Mouse (Mus musculus) cerebral cortex, adult 2 months (tissue): ENCODE results near the gene Vav3.

Source experiments
- WGBS: fragments of 180-500 bp; shearing (Covaris S2); methylation state at CpG from one replicate; pipeline ENCODE4 v1.1.7; 2018; 5-methylcytosine and 5-hydroxymethylcytosine counted together

The Vav3 gene

DNA sequence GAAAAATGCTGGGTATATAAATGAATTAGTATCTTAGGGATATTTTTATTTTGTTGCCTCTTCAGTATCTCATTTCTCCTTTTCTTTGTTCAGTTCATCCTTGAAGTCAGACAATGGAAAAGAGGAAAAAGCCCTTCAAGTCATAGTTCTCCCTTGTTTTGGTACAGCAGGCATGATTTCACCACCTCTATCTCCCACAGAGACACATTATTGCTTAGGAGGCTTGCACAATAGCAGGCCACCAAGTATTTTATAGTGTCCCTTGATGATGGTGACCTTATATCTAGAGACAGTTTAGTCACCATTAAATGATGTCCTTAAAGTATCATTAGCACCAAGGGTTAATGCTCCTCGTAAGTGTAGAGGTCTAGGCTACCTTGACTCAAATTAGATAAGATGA, 171.4 kb downstream of the Vav3 start:
- WGBS: 97% methylated on average over 1 of the region's 1 CpGs

DNA sequence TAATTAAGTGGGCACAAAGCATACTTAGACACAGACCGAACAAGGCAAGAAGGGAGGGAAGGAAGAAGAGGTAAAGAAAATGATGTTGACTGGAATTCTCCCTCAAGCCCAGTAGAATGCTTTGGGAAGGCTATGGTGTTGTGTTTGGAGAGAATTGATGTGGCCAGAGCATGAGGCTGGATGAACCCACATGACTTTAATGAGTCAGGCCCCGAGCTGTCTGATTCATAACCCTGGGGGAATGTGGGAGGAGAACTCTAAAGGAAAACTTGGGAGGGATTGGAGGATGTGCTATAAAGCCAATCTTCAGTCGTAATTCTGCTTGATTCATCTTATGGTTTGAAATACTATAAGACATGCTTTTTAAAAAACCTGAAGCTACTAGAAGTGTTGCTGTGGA, 175.0 kb downstream of the Vav3 start:
- WGBS: 70% methylated on average over 3 of the region's 3 CpGs

DNA sequence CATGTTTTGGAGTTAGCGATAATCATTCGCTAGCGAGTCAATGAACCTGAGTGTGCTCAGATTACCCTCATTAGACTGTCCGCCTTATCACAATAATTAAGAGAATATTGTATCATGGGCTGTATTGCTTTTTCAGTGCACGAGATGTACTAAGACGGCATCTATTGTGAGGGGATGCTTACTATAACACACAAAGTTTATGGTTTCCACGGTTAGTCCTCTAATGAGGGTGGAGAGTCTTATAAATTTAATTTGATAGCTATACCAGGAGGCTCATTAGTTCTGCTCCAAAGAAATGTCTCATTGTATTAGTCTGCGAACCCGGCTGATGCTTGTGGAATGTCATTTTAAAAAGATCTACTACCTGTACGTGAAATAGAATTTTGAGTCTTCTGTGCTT, 175.9 kb downstream of the Vav3 start:
- WGBS: 85% methylated on average over 10 of the region's 10 CpGs

DNA sequence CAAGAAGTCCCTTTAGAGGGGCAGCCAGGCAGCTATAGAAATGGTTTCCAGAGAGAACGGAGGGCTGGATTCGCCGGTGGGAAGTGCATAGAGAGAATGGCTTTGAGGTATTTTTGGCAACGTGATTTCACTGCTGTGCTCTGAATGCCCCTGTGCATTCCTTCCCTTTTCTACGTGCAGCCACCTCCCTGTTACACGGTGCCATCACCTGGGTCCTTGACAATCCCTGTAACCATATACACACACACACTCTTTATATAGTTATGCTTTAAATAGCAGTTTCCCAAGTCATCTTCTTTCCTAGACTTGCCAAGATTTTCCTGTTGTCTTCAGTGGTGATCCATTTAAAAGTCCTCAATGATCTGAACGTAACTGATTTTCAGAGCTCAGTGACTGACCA, 181.7 kb downstream of the Vav3 start:
- 51% methylated on average over 7 of the region's 7 CpGs for WGBS

DNA sequence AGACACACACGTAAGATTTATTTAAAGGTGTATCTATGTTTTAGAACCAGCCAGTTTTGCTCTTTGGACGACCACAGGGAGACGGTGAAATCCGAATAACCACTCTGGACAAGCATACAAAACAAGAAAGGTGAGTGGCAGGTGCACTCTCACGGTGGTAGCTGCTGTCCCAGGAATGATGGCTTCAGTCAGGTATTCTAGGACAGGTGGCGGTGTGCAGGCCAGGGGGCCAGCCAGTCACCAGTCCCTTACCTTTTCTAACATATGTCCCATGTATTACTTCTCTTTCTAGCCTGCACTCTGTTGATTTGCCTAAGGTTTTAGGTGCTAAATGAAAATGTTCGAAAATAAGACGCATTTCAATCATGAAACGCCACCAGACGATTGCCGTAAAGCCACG, 185.4 kb downstream of the Vav3 start:
- WGBS: 90% methylated on average over 12 of the region's 12 CpGs

DNA sequence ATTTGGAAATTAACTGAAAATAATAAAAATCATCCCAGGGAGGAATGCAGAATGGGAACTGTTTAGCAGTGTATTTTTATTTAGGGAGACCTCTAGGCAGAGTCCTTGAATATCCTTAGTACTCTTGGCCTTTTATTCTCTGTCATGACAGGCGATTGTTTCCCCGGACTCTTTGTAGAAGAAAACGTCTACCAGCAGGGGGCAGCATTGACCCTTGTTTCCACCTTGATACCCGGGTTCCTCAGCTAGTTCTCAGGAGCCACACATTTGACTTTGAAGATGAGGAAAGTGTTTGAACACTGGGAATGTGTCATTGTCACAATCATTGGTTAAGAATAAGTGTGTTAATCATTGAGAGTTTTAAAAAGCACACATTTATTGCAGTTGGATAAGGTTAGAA, 185.8 kb downstream of the Vav3 start:
- WGBS: 4% methylated on average over 4 of the region's 4 CpGs

- WGBS: 61% methylated on average over 8 of the region's 8 CpGs
Measured at GRCm38 (mm10) chr3:109526651-109527050, 186.2 kb downstream of the Vav3 start.

DNA sequence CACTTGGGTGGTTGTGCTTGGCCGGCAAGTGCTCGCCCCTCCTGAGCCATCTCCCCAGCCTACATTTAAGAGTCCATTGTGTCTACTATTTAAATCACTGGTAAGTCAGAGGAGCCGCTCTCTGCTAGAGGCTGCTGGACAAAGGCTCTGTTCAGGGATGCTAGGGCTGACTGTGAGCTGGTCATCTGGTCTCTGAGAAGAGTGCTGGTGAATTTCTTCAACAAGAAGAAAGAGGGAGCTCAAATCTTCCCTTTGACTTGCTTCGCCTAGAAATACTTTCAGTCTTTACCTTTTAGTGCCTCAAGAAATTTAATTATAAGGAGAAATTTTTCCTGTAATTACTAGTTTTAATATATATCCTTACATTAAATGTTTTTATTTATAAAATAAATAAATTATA, 188.2 kb downstream of the Vav3 start:
- WGBS: 59% methylated on average over 4 of the region's 4 CpGs

GRCm38 (mm10) chr3:109537686-109538085, 197.2 kb downstream of the Vav3 start:
- WGBS: 82% methylated on average over 3 of the region's 3 CpGs

DNA sequence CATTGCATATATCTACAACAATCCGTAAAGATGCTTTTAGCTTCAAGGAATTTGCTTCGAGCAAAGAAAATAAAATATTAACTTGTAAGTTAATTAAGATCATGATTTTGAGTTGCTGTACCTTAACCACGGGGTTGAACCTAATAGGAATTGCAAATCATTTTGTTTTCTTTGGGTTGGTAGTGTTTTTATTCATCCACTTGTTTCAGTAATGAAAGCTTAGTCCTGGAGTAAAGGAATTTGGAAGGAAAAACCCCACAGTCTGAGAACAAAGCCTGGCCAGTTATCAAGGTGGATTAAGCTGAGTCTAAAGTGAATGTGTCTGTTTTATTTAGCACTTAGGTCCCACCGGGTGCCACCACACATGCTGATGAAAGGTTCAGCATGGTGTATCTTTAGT, 199.6 kb downstream of the Vav3 start:
- WGBS: 67% methylated on average over 4 of the region's 4 CpGs

GRCm38 (mm10) chr3:109544476-109545221, 204.2 kb downstream of the Vav3 start:
- 78% methylated on average over 7 of the region's 7 CpGs for whole genome bisulfite sequencing

- WGBS: 72% methylated on average over 2 of the region's 2 CpGs
Measured at GRCm38 (mm10) chr3:109557329-109557728, 216.9 kb downstream of the Vav3 start.

DNA sequence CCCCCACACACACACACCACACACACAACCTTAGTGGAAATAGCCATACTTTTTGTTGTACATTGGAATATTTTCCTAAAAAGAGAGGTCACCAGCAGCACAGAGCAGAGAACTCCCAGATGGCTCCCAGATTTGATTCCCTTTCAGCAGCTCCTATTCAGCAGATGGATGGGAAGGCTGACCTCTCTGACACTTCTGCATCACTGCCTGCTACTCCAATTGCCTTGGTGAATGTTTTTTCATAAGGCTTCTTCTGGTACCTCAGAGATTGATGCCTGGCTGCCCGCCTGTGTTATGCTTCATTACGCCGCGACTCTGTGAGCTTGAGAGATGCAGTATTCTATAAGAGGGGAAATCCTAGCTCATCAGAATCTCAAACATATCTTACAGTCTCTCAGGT, 220.8 kb downstream of the Vav3 start:
- WGBS: 84% methylated on average over 4 of the region's 4 CpGs

DNA sequence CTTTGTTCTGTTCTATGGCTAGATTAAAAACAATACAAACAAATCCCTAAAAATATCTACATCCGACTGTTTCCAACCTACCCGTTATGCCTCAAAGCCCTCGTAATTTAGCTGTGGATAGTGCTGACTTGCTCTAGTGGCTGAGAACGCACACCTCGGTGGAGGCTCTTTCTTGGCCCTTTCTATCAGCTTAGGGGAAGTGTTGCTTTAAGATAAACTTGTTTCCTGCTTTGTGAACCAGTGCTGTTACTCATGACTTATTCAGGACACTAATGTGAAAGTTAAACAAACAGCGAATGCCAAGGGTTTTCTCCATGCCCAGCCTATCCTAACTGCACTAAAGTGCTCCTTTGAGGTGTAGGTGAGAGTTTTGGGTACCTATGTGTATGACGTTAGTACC, 221.3 kb downstream of the Vav3 start:
- 76% methylated on average over 7 of the region's 7 CpGs for WGBS

DNA sequence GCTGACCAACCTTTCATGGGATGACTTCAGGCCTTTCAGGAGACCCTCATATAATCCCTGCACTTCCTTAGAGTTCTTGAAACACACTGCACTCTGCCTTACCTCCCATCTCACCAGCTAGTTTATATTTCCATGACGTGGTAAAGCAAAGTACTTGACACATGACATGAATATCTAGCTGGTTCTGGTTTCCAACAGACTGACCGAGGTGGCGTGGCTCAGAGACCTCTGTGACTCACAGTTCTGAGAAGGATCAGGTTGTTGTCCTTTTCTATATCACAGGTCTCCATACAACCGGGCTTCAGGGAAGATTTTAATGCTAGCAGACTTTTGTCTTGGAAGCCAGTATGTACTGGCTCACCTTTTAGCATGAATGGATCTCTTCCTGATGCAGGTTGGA, 221.8 kb downstream of the Vav3 start:
- 94% methylated on average over 4 of the region's 4 CpGs for WGBS

DNA sequence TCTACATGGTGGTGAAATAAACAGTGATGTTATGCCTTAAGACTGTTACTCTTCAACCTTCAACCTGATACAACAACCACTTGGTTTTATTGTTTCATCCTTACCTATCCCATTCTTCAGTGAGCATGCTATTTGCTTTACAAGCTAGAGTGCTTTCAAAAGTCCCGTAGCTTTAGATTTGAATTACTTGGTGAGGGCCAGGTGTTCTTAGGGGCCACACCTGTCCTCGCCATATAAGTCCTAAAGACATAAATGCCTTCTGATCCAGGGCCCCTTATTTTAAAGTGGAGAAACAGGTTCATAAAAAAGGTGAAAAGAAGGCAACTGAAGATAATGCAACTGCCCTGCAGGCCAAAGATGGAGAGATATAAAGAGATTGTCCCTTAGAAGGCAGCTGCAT, 224.0 kb downstream of the Vav3 start:
- 99% methylated on average over 2 of the region's 2 CpGs for WGBS

DNA sequence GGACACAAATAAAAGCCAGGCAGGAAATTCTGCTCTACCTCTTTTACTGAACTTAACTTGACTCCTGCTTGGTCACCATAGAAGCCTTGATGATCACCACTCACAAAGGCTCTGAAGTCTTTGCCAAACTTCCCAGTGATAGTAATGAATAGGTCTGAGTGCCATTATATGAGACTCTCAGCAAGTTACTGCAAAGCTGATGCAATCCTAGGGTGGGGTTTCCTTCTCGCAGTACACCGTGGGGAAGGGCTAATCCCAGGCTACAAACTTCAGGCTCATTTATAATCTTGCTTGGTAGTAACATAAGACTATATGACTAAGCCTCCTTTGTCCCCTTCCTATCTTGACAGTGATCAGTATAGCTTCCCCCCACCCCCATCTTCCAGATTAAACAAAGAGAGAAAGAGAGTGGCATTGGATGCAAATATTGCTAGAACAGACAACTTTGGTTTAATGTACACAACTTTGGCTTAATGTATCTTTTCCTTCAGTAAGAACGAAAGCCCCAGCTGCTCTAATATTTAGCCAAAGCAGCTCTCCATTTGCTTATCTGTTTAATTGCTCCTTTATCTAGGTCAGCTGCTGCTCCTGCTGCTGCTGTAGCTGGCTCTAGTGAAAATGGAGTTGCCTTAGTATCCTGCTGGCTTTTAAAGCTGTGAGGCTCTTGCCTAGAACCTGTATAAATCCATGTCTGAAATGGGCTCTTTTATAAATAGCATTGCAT, 228.3 kb downstream of the Vav3 start:
- WGBS: 42% methylated on average over 3 of the region's 3 CpGs

GRCm38 (mm10) chr3:109571483-109571882, 231.0 kb downstream of the Vav3 start:
- 73% methylated on average over 1 of the region's 1 CpGs for WGBS

- WGBS: 55% methylated on average over 3 of the region's 3 CpGs
Measured at GRCm38 (mm10) chr3:109572871-109573270, 232.4 kb downstream of the Vav3 start.

- WGBS: 58% methylated on average over 10 of the region's 10 CpGs
Measured at GRCm38 (mm10) chr3:109573549-109574146, 233.2 kb downstream of the Vav3 start.

DNA sequence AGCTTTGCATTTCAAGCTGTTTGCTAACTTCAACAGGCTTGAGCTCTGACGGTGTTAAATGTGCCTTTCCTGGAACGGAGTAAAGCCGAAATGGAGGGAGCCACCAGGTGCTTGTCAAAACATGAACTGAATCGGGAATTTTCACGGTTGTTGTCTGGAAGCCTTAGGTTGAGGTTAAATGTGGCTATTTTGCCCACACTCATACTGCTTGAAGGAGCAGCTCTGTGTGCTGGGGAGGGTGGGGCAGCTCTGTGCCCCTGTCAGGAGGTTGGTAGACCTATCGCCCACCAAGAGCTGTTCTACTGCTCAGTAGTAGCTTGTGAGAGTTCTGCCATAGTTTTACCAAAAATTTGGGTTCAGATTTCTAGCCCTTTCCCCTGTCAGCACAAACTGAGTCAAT, 233.7 kb downstream of the Vav3 start:
- 55% methylated on average over 6 of the region's 6 CpGs for WGBS

- 90% methylated on average over 3 of the region's 3 CpGs for WGBS
Measured at GRCm38 (mm10) chr3:109578347-109578746, 237.9 kb downstream of the Vav3 start.

- WGBS: 94% methylated on average over 7 of the region's 7 CpGs
Measured at GRCm38 (mm10) chr3:109578983-109579382, 238.5 kb downstream of the Vav3 start.
